Mouse (Mus musculus) myocyte (in vitro differentiated cells): ENCODE data around the gene Msantd2.

Experiments
- CEBPB ChIP-seq: IDR thresholded peaks from 2 replicates; pipeline ENCODE4 v1.6.1; 2011; ENCODE audit warnings: mild to moderate bottlenecking, moderate library complexity; ENCODE audit not compliant: poor library complexity, insufficient read depth, severe bottlenecking
- E2F4 ChIP-seq: IDR thresholded peaks from one replicate; pipeline ENCODE4 v1.6.1; 2011; ENCODE audit warnings: mild to moderate bottlenecking, control low read depth, moderate library complexity; ENCODE audit not compliant: insufficient read depth
- MAX ChIP-seq: IDR thresholded peaks from one replicate; pipeline ENCODE4 v1.6.1; 2011; ENCODE audit warnings: low read depth, mild to moderate bottlenecking, control low read depth
- MYOD1 ChIP-seq, 3 experiments: IDR thresholded peaks; one replicate each; pipeline ENCODE4 v1.6.1; 2011; ENCODE audit warnings: control low read depth in 2 of 3, low read depth in 2 of 3, mild to moderate bottlenecking in 2 of 3, moderate library complexity in 1 of 3; ENCODE audit not compliant: insufficient read length in 2 of 3, control insufficient read depth in 1 of 3
- MYOG ChIP-seq, 3 experiments: IDR thresholded peaks; one replicate each; pipeline ENCODE4 v1.6.1; 2011; ENCODE audit warnings: control low read depth in 2 of 3, low read depth in 2 of 3, mild to moderate bottlenecking in 2 of 3; ENCODE audit not compliant: insufficient read length in 2 of 3, control insufficient read depth in 1 of 3, insufficient read depth in 1 of 3
- POLR2A ChIP-seq: IDR thresholded peaks from one replicate; pipeline ENCODE4 v1.6.1; 2011; ENCODE audit warnings: low read depth, mild to moderate bottlenecking, control low read depth, moderate library complexity; ENCODE audit not compliant: insufficient read length
- POLR2AphosphoS2 ChIP-seq: IDR thresholded peaks from one replicate; pipeline ENCODE4 v1.6.1; 2011; ENCODE audit warnings: low read depth, control low read depth; ENCODE audit not compliant: insufficient read length
- REST ChIP-seq: IDR thresholded peaks from one replicate; pipeline ENCODE4 v1.6.1; 2011; ENCODE audit warnings: mild to moderate bottlenecking, control low read depth, moderate library complexity; ENCODE audit not compliant: insufficient read depth, insufficient read length
- TCF12 ChIP-seq: IDR thresholded peaks from one replicate; pipeline ENCODE4 v1.6.1; 2011; ENCODE audit warnings: mild to moderate bottlenecking, control low read depth; ENCODE audit not compliant: poor library complexity, insufficient read depth, severe bottlenecking
- USF1 ChIP-seq: IDR thresholded peaks from one replicate; pipeline ENCODE4 v1.6.1; 2011; ENCODE audit warnings: low read depth, mild to moderate bottlenecking, control low read depth, moderate library complexity

DNA sequence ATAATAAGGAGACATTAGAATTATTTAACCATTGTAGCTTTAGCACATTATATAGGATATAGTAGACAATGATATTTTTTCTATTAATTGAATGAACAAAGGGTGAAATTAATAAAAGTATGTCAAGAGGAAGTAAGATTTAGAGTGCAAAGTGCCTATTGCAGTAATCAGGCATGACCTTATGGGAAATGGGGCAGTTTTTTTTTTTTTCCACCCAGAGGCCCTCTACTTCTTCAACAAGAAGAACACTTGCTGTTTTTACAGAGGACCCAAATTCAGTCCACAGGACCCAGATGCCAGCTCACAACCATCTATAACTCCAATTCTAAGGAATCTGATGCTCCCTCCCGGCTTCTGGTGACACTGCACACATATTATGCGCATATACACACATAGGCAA is 71.5 kb downstream of the Msantd2 start:
- no peak for TF ChIP-seq USF1
- no peak for TF ChIP-seq MAX
- TF ChIP-seq MYOG (IDR thresholded peaks at IDR 0.05; ENCODE audit: control insufficient read depth in 1 of 3, insufficient read depth in 1 of 3, insufficient read length in 2 of 3, low read depth in 2 of 3) = no peak
- no peak for TF ChIP-seq POLR2A
- no peak for TF ChIP-seq REST
- TF ChIP-seq POLR2AphosphoS2 = no peak
- no peak for TF ChIP-seq TCF12
- TF ChIP-seq CEBPB = no peak
- no peak for TF ChIP-seq E2F4
- TF ChIP-seq MYOD1 (IDR thresholded peaks at IDR 0.05; ENCODE audit: control insufficient read depth in 1 of 3, insufficient read length in 2 of 3, low read depth in 2 of 3) = no peak
